Mouse (Mus musculus) liver, embryonic 16.5 days (tissue): ENCODE results near the gene Rab14. TPM values are rescaled to one million over a fixed set of nuclear protein-coding genes. Genes with fewer than 3 reads are reported as not detected.

Source experiments
- ATAC-seq: fragments of 200-750 bp; cut with Nextera tagmentation; 2 replicates; pipeline ENCODE4 v1.8.0; 2017; ENCODE audit warnings: low read depth, mild to moderate bottlenecking, moderate number of reproducible peaks, moderate library complexity
- H3K27ac ChIP-seq: fragments of 300-500 bp; sonication (generic); 2 replicates; pipeline ENCODE4 v1.5.1; 2014; ENCODE audit warnings: mild to moderate bottlenecking, low read length
- H3K27me3 ChIP-seq: fragments of 300-500 bp; sonication (generic); 2 replicates; pipeline ENCODE4 v1.6.1; 2014; ENCODE audit warnings: low read depth, low read length, mixed read lengths; ENCODE audit not compliant: control insufficient read depth, insufficient read depth
- H3K36me3 ChIP-seq: fragments of 300-500 bp; sonication (generic); 2 replicates; pipeline ENCODE4 v1.6.1; 2014; ENCODE audit warnings: mild to moderate bottlenecking; ENCODE audit not compliant: control insufficient read depth, insufficient read depth
- H3K4me1 ChIP-seq: fragments of 300-500 bp; sonication (generic); 2 replicates; pipeline ENCODE4 v1.6.1; 2014; ENCODE audit warnings: low read depth, low read length, mixed read lengths; ENCODE audit not compliant: control insufficient read depth
- H3K4me2 ChIP-seq: fragments of 300-500 bp; sonication (generic); 2 replicates; pipeline ENCODE4 v1.6.1; 2014; ENCODE audit warnings: low read depth, low read length, mixed read lengths
- H3K4me3 ChIP-seq: fragments of 300-500 bp; sonication (generic); 2 replicates; pipeline ENCODE4 v1.5.1; 2014; ENCODE audit warnings: low read depth, mild to moderate bottlenecking, low read length
- H3K9ac ChIP-seq: fragments of 300-500 bp; sonication (generic); 2 replicates; pipeline ENCODE4 v1.6.1; 2014; ENCODE audit warnings: low read depth, low read length
- H3K9me3 ChIP-seq: fragments of 300-500 bp; sonication (generic); replicated peaks from 2 replicates; pipeline ENCODE4 v1.6.1; 2016; ENCODE audit warnings: low read length; ENCODE audit not compliant: control insufficient read depth
- WGBS: fragments of 180-500 bp; shearing (Covaris S2); extraction: QIAGEN DNeasy Blood & Tissue Kit; methylation state at CpG from one replicate; pipeline ENCODE4 v1.1.7; 2014; ENCODE audit not compliant: insufficient replicate concordance; 5-methylcytosine and 5-hydroxymethylcytosine counted together
- polyA plus RNA-seq: library from polyadenylated mRNA; unstranded; fragments of >200 nt; fragmentation: Nextera tagmentation; extraction: Ambion mirVana; gene quantifications from 2 replicates; pipeline ENCODE4 v1.2.1, GENCODE M21; 2015

Rab14 gene
- polyA plus RNA-seq, 1 experiment from 2014 or later, result 114 TPM

DNA sequence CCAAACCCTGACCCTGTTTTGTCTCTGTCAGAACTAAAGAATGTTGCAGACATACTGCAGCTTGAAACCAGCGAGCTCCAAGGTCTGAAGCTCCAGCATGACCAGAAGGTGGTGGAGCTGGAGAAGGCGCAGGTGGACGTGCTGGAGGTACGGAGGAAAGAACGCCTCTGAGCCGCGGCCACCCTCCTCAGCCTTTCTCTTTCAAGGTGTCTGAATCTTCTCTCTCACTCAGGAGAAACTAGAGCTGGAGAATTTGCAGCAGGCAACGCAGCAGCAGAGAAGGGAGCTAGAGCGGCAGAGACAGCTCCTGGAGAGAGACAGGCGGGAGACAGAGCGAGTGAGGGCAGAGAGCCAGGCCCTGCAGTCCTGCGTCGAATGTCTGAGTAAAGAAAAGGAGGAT is 35.5 kb downstream of the Rab14 start:
- no peaks in the 10 kb centered on the region; the same call in 1 of the 2 replicates for H3K4me1 ChIP-seq
- H3K4me2 ChIP-seq, result no peak overlapping the region
- H3K4me3 ChIP-seq, result no peak overlapping the region
- no peak overlapping the region for H3K9ac ChIP-seq
- no peaks in the 10 kb centered on the region for H3K27me3 ChIP-seq
- 85% methylated on average over 13 of the region's 13 CpGs for WGBS
- H3K27ac ChIP-seq, result no peak overlapping the region
- no peak for ATAC-seq
- no peaks in the 10 kb centered on the region; the same call in none of the 2 replicates for H3K36me3 ChIP-seq
- no peaks in the 10 kb centered on the region for H3K9me3 ChIP-seq

DNA sequence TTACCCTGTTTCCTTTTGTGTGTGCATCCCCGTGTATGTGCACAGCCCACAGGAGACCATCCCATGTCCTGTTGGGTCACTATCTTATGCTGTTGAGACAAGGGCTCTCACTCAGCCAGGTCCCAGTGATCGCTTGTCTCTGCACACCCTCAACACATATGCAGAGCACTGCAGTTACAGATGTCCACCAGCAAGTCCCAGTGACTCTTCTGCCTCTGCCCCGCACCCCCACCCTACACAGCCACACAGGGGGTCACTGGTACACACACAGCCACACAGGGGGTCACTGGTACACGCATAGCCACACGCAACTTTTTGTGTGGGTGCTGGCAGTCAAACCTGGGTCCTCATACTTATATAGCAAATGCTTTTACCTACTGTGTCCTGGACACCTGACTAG is 37.5 kb downstream of the Rab14 start:
- WGBS, result 77% methylated on average over 5 of the region's 5 CpGs
- H3K9me3 ChIP-seq, result no peaks in the 10 kb centered on the region
- H3K4me1 ChIP-seq, result no peaks in the 10 kb centered on the region; the same call in 1 of the 2 replicates
- H3K4me2 ChIP-seq, result no peak overlapping the region
- no peak for ATAC-seq
- peaks cover 5% of the 10 kb centered on the region for H3K36me3 ChIP-seq
- H3K9ac ChIP-seq, result no peak overlapping the region
- no peak overlapping the region for H3K27ac ChIP-seq
- H3K27me3 ChIP-seq, result no peaks in the 10 kb centered on the region
- no peak overlapping the region for H3K4me3 ChIP-seq

DNA sequence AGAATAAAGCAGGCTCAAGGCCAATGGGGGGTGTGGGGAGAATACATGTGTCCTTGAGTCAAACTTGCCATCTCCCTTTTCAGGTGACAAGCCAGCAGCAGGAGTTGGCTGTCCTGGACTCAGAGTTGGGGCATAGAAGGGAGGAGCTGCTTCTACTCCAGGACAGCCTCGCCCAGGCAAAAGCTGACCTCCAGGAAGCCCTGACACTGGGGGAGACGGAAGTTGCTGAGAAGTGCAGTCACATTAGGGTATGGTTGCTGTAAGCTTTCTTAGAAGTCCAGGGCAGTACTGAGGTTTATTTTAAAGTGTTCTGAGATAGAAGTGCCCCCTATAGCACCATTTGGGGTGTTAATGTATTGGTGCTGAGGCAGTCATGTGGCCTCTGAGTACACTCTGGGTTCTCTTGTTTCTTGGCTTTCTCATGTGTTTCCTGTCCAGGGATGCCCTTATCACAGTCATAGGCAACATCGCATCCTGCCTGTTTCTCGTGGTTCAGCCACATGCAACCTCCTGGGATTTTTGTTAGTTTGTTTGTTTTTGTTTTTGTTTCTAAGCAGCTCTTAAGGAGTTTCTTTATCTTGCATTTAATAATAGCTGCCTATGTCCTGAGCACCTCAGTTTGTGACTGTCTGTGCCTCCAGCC is 39.0 kb downstream of the Rab14 start:
- no peak overlapping the region for H3K4me2 ChIP-seq
- H3K27ac ChIP-seq, result peak overlapping the region; percentile 29; the same call in 1 of the 2 replicates
- no peaks in the 10 kb centered on the region for H3K27me3 ChIP-seq
- no peak overlapping the region for H3K9ac ChIP-seq
- peaks cover 5% of the 10 kb centered on the region for H3K36me3 ChIP-seq
- no peak overlapping the region for H3K4me3 ChIP-seq
- H3K4me1 ChIP-seq, result no peaks in the 10 kb centered on the region; the same call in 1 of the 2 replicates
- 56% methylated on average over 4 of the region's 4 CpGs for WGBS
- H3K9me3 ChIP-seq, result no peaks in the 10 kb centered on the region
- no peak for ATAC-seq

DNA sequence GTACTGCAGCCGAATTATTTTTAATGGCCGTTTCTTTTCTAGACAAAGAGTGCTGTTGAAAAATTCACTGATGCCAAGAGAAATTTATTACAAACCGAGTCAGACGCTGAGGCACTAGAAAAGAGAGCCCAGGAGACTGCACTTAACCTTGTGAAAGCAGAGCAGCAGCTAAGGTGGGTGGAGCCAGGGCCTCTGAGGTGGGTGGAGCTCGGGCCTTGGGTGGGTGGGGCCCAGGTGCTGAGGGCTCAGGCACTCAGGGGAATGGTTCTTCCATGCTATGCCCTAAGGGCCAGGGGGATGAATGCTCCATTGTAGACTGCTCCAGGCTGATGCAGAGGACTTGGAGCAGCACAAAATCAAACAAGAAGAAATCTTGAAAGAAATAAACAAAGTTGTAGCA is 40.7 kb downstream of the Rab14 start:
- Histone ChIP-seq H3K9ac (no peak overlapping the region), H3K27ac (no peak overlapping the region), H3K27me3 (no peaks in the 10 kb centered on the region), H3K4me2 (no peak overlapping the region), H3K4me3 (no peak overlapping the region), H3K9me3 (no peaks in the 10 kb centered on the region), H3K4me1 (no peaks in the 10 kb centered on the region; the same call in 1 of the 2 replicates), H3K36me3 (peaks cover 16% of the 10 kb centered on the region; the same call in 1 of the 2 replicates)
- 0 out of 2 replicates have a peak, but pooled peaks have one; percentile 35 for ATAC-seq
- WGBS, result 47% methylated on average over 5 of the region's 5 CpGs

DNA sequence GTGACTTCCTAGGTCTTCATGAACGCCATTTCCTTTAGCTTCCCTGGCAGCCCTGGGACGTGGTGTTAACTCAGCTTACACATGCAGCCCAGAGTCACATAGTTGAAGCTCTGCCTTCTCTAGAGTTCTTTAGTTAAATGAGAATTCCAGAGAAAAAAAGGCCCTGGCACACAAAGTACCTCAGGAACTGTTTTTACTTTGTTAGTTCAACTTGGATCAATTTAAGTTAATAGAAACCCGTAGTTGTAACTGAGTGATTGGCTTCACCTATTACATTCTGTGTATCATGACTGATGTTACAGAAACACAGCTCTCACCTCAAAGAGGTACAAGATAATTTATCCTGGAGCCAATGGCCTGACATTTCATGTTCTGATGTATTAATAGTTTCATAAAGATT is 42.6 kb downstream of the Rab14 start:
- H3K36me3 ChIP-seq, result peaks cover 17% of the 10 kb centered on the region; the same call in 1 of the 2 replicates
- H3K9me3 ChIP-seq, result no peaks in the 10 kb centered on the region
- H3K4me3 ChIP-seq, result no peak overlapping the region
- H3K4me1 ChIP-seq, result no peaks in the 10 kb centered on the region
- no peaks in the 10 kb centered on the region for H3K27me3 ChIP-seq
- no peak overlapping the region for H3K27ac ChIP-seq
- H3K4me2 ChIP-seq, result no peak overlapping the region
- H3K9ac ChIP-seq, result no peak overlapping the region
- WGBS, result 69% methylated on average over 3 of the region's 3 CpGs
- no peak for ATAC-seq

DNA sequence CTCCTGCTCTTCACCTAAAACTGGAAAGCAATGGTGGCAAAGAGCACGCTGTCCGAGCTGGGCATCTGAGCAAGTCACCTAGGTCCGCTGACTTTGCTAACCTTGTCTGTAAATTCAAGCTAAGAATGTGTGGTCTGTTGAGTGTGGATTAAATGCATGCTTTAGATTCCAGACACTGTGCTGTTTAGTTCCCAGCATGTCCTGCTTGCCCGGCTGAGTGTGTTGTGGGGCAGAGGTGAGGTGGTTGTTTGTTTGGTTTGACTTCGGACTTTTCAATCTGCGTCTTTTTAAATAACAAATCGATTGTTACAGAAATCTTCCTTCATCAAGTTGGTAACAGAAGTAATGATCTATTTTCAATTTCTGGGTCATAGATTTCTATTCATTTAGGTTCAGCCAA is 43.1 kb downstream of the Rab14 start:
- no peak for ATAC-seq
- Histone ChIP-seq H3K4me3 (no peak overlapping the region), H3K4me2 (no peak overlapping the region), H3K27me3 (no peaks in the 10 kb centered on the region), H3K36me3 (peaks cover 17% of the 10 kb centered on the region; the same call in 1 of the 2 replicates), H3K27ac (no peak overlapping the region), H3K4me1 (no peaks in the 10 kb centered on the region), H3K9ac (no peak overlapping the region), H3K9me3 (no peaks in the 10 kb centered on the region)
- WGBS, result 81% methylated on average over 7 of the region's 7 CpGs

DNA sequence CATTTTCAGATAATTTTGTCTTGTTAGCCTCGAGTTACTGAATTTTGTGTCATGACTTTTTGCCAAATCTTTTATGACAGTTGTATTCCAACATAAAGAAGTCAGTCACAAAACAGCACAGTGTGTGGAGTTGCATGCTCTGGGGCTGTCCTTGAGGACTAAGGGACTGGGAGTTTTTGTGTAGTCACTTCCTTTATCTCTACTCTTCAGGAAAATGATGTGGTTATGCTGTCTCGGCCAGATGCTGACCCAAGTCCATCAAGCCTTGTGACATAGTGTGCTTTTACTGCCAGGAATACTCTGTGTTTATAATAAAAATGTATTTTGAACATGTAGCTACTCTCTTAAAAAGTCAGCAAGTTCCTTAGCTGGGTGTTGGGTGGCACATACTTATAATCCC is 43.9 kb downstream of the Rab14 start:
- Histone ChIP-seq H3K9ac (no peak overlapping the region), H3K4me3 (no peak overlapping the region), H3K36me3 (peaks cover 20% of the 10 kb centered on the region; the same call in 1 of the 2 replicates), H3K27ac (no peak overlapping the region), H3K9me3 (no peaks in the 10 kb centered on the region), H3K4me2 (no peak overlapping the region), H3K4me1 (no peaks in the 10 kb centered on the region), H3K27me3 (no peaks in the 10 kb centered on the region)
- WGBS, result 47% methylated on average over 2 of the region's 2 CpGs
- no peak for ATAC-seq

DNA sequence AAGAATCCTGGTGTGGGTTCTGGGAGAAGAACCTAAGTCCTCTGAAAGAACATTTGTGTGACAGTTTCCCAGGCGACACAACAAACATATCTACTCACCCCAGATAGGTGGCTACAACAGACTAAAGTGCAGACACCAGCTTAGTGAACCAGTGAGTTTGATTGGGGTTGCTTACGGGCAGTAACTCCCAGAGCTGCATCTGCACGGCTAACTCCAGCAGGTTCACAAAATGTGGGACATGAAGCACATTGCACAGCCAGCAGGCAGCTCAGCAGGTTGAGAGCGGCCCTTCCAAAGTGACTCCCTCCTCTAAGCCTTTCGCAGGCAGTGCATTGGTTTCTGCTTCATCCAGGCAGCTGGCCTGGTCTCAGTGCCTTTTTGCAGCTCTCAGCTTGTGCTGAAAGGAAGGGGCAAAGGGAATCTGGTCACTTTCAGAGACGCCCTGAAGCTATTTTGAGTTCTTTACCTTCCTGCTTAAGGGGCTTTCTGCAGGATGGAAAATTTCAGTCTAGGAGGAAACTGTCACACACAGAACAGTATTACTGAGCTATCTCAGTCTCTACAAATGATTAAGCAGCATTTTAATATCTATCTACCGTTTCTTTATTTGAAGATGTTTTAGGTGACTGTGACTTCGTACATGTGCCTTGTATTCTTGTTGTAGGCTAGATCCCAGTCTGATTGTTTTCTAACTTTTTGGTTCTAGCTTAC is 46.9 kb downstream of the Rab14 start:
- Histone ChIP-seq H3K4me1 (no peaks in the 10 kb centered on the region), H3K4me3 (no peak overlapping the region), H3K9me3 (no peaks in the 10 kb centered on the region), H3K27ac (no peak overlapping the region), H3K4me2 (no peak overlapping the region), H3K27me3 (no peaks in the 10 kb centered on the region), H3K36me3 (peaks cover 27% of the 10 kb centered on the region; the same call in 1 of the 2 replicates), H3K9ac (no peak overlapping the region)
- WGBS, result 77% methylated on average over 8 of the region's 8 CpGs
- ATAC-seq, result no peak

DNA sequence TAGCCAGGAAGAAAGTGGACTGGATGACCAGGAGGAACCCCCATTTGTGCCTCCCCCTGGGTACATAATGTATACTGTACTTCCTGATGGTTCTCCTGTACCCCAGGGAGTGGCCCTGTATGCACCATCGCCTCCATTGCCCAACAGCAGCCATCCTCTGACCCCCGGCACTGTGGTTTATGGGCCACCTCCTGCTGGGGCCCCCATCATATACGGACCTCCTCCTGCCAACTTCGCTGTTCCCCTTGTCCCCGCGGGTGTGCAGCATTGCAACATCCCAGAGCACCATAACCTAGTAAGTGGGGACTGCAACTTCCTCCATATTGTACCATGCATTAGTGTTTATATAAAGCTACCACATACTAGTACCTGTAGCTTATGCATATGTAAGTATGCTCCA is 47.7 kb downstream of the Rab14 start:
- Histone ChIP-seq H3K9ac (no peak overlapping the region), H3K4me2 (no peak overlapping the region), H3K27ac (no peak overlapping the region), H3K36me3 (peaks cover 31% of the 10 kb centered on the region; the same call in 1 of the 2 replicates), H3K4me1 (no peaks in the 10 kb centered on the region), H3K9me3 (no peaks in the 10 kb centered on the region), H3K4me3 (no peak overlapping the region), H3K27me3 (no peaks in the 10 kb centered on the region)
- ATAC-seq, result 0 out of 2 replicates have a peak, but pooled peaks have one; percentile 24
- whole genome bisulfite sequencing, result 66% methylated on average over 6 of the region's 6 CpGs
